Mouse (Mus musculus): Measurements from ENCODE around the gene Srrm2. TPM values are rescaled to one million over a fixed set of nuclear protein-coding genes. Genes with fewer than 3 reads are reported as not detected.

Gene Srrm2
- total RNA-seq, 2 experiments from 2014 or later: 671 to 678 TPM

DNA sequence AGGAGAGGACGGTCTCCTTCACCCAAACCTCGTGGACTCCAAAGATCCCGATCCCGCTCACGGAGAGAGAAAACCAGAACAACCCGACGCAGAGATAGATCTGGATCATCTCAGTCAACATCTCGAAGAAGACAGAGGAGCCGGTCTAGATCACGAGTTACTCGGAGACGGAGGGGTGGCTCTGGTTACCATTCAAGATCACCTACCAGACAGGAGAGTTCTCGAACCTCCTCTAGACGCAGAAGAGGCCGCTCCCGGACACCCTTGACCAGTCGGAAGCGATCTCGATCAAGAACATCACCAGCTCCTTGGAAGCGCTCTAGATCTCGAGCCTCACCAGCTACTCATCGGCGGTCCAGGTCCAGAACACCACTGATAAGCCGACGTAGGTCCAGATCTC, 28.9 kb downstream of the Srrm2 start:
- no peak for TF ChIP-seq CTCF (IDR thresholded peaks at IDR 0.05)
- no peak for DNase-seq (ENCODE audit: extremely low spot score in 1 of 2, low spot score in 2 of 2)
- H3K27ac ChIP-seq: no peak overlapping the region
- intact Hi-C loops (cut with DNase I): no loop called here
- H3K4me3 ChIP-seq: no peak overlapping the region

DNA sequence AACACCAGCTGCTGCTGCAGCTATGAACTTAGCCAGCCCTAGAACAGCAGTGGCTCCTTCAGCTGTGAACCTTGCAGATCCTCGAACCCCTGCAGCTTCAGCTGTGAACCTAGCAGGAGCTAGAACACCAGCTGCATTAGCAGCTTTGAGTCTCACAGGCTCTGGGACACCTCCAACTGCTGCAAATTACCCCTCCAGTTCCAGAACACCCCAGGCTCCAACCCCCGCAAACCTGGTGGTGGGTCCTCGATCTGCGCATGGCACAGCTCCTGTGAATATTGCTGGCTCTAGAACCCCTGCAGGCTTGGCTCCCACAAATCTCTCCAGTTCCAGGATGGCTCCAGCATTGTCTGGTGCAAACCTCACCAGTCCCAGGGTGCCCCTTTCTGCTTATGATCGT, 30.4 kb downstream of the Srrm2 start:
- TF ChIP-seq CTCF (IDR thresholded peaks at IDR 0.05): no peak
- DNase-seq (ENCODE audit: extremely low spot score in 1 of 2, low spot score in 2 of 2): no peak
- Histone ChIP-seq H3K4me3 (no peak overlapping the region), H3K27ac (no peak overlapping the region)
- intact Hi-C loops (cut with DNase I): no loop called here

DNA sequence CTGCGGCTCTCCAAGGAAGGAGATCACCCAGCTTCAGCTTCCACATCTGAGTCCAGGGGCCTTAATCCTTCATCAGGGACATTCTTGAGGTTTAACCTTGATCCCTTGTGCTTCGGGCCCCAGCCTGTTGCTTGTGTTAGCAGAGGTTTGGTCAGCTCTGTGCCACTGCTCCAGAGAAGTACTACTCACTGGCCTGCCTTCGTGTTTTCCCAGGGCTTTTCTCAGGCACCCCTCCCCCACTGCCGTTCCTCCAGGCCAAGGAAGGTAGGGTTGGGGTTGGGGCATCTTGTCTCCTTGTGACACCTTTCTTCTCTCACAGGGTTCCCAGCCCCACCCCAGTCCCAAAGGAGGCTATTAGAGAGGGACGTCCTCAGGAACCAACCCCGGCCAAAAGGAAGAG, 31.8 kb downstream of the Srrm2 start:
- Histone ChIP-seq H3K27ac (no peak overlapping the region), H3K4me3 (no peak overlapping the region)
- intact Hi-C loops (cut with DNase I): no loop called here
- no peak for DNase-seq (ENCODE audit: extremely low spot score in 1 of 2, low spot score in 2 of 2)
- TF ChIP-seq CTCF (IDR thresholded peaks at IDR 0.05): no peak

DNA sequence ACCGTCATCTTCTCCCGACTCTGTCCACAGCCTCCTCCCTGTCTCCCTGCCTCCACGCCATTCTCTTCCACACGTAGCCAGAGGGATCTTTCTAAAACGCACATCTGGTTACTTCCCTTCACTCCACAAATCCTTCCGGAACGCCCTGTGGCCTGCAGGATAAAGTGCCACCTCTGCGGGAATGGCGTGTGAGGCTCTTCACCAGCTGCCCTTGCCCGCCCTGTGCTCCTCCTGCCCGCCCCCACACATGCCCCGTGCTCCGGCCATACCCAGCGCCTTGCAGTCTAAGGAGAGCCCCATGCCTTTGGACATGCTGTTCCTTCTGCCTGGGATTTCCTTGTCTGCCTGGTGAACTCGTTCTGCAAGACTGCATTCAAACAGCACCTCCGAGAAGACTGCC, 32.7 kb downstream of the Srrm2 start:
- Histone ChIP-seq H3K27ac (no peak overlapping the region), H3K4me3 (no peak overlapping the region)
- DNase-seq (ENCODE audit: extremely low spot score in 1 of 2, low spot score in 2 of 2): no peak
- no peak for TF ChIP-seq CTCF (IDR thresholded peaks at IDR 0.05)
- intact Hi-C loops (cut with DNase I): no loop called here

DNA sequence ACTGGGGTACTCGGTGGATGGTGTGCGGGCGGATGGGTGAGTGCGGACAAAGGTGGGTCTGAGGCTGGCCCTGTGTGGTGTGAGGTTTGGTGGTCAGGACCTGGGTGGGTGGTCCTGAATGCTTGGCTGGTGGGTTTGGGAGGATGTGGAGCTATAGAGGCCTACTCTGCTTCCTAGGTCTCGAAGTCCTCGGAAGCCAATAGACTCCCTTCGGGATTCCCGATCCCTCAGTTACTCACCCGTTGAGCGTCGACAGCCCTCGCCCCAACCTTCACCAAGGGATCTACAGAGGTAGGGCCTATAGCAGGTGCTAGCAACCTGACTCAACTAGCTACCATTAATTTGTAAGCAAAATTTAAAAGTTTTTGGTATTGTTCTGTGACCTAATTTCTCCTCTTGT, 33.3 kb downstream of the Srrm2 start:
- no peak for TF ChIP-seq CTCF (IDR thresholded peaks at IDR 0.05)
- intact Hi-C loops (cut with DNase I): no loop called here
- no peak overlapping the region for H3K27ac ChIP-seq
- DNase-seq (ENCODE audit: extremely low spot score in 1 of 2, low spot score in 2 of 2): no peak
- no peak overlapping the region for H3K4me3 ChIP-seq

DNA sequence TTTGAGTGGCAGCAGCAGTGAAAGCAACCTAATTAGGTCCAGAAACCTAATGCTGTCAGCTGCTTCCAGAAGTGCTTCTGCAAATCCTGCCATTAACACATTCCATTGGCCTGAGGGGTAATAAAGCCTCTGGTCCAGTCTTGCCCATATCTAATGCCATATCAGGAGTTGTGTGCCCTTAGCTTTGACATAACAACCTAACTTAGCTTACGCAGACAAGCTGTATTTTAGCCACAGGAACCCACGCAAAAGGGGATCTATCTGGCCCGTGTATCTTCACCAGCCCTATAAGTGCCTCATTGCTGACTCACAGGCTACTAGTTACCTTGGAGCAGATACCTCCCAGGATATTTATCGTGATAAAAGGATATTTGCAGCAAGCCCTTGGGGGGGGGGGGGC, 35.3 kb downstream of the Srrm2 start:
- no peak for TF ChIP-seq CTCF (IDR thresholded peaks at IDR 0.05)
- DNase-seq (ENCODE audit: extremely low spot score in 1 of 2, low spot score in 2 of 2): no peak
- Histone ChIP-seq H3K4me3 (no peak overlapping the region), H3K27ac (no peak overlapping the region)
- intact Hi-C loops (cut with DNase I): no loop called here

DNA sequence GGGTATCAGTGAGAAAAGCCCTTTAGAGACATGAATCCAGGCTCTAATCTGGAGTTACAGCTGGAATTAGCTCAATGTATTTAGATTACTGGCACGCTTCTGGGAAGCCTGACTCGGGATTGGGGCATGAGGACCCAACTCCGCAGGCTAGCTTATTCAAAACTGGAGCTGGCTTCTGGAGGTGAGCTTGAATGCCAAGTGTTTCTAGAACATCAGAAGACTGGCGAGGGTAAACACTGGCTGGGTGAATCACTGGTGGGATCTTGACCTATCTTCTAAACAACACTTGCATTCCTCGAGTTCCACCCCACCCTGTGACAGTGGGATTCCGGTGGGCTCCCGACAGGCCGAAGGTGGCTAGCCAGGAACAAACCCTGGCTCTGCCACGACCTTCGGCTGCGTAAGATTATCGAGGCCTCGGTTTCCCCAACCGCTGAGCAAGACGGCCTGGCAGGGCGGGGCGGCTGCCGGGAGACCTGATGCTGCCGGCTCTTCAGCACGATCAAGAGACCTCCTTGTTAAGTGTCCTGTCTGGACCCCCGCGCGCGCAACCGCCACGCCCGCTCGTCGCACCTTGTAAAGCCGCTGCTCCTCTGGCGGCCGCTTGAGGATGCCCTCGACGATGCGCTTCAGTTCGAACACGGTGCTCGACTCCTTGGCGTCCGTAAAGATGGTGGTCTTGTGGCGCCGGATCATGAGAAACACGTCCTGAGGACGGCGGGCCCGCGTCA, 38.1 kb downstream of the Srrm2 start:
- Histone ChIP-seq H3K27ac (peak overlapping the region; percentile 89), H3K4me3 (peak overlapping the region; percentile 90)
- peak; percentile 54 to 65 for DNase-seq (ENCODE audit: extremely low spot score in 1 of 2, low spot score in 2 of 2)
- TF ChIP-seq CTCF (IDR thresholded peaks at IDR 0.05): peak; percentile 19
- intact Hi-C loops (cut with DNase I): loop anchor here (1.0 to 2.0 kb wide), 2 partner anchors 25 to 58 kb away; partner anchors contain the start of gene Flywch1

DNA sequence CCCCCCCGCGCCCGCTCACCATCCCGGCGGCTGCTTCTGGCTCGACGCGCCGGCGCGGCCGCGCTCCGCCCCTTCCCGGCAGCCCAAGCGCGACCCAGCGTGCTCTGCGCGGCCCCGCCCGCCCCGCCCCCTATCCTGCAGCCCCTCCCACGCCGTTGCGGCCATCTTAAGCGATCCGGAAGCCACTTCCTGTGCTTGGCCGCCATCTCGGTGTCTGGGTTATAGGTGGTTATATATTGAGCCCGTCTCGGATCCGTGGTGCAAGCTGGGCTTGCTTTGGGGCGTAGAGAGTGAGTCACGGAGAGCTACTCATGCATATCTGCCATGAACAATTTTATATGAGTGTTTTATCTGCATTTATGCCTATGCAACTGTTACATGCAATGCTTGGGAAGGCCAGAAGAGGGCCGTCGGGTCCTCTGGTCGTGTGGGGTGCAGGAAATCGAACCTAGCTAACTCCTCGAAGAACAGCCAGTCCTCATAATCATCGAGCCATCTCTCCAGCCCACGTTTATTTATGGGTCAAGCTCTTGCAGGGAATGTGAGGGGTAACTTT, 38.8 kb downstream of the Srrm2 start, which contains the start of gene Elob:
Gene Elob, minus strand, starts transcription at position 73 of the 556 bp plus-strand sequence.
- H3K4me3 ChIP-seq: peak within 1 kb of the TSS; percentile 90
- peak within 1 kb of the TSS; percentile 96 for H3K27ac ChIP-seq
- TF ChIP-seq CTCF (IDR thresholded peaks at IDR 0.05): peak; percentile 82
- DNase-seq (ENCODE audit: extremely low spot score in 1 of 2, low spot score in 2 of 2): peak; percentile 83 to 84
- intact Hi-C loops (cut with DNase I): loop anchor here (2.0 kb wide), 1 partner anchor 58 kb away; the partner anchor contains the start of gene Flywch1

DNA sequence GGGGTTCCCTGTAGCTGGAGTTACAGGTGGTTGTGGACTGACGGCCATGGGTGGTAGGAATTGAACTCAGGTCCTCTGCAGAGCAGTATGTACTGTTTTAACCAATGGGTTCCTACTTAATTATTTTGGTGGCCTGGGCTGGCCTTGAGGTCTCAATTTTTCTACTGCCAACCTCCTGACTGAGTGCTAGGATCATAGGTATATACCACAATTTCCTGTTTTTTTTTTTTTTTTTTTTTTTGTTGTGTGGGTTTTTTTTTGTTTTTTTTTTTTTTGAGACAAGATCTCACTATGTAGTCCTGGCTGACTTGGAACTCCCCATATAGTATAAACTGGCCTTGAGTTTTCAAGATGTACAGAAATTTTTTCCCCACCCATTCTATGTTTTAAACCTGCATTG, 40.9 kb downstream of the Srrm2 start:
- H3K4me3 ChIP-seq: no peak overlapping the region
- DNase-seq (ENCODE audit: extremely low spot score in 1 of 2, low spot score in 2 of 2): no peak
- intact Hi-C loops (cut with DNase I): no loop called here
- H3K27ac ChIP-seq: no peak overlapping the region
- no peak for TF ChIP-seq CTCF (IDR thresholded peaks at IDR 0.05)

DNA sequence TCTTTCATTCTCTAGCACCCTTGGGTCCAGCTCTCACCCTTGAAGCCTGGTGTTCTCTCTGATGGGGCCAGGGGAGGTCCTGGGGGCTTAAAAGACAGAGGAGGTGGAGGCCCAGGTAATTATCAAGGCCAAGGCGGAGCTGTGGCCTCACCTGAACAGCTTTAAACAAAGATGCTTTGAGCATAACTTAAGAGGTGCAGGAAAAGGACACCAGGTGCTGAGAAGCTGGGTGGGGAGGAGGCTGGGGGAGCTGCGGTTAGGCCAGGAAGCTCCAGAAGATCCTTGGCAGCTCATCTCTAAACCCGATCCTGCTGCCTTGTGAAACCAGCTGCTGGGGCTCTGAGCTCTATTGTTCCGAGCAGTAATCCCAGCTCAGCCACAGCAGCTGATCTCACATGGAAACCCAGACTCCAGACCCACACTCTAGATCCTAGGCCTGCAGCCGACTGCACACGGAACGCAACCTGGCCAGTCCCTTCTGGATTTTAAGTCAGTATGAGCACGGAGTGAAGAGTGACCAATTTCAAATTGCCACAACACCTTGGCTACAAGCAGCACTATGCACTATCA, 45.8 kb downstream of the Srrm2 start, which contains the start of gene Prss33:
Gene Prss33, minus strand, starts transcription at position 51 of the 570 bp plus-strand sequence.
- no peak for TF ChIP-seq CTCF (IDR thresholded peaks at IDR 0.05)
- DNase-seq (ENCODE audit: extremely low spot score in 1 of 2, low spot score in 2 of 2): no peak
- H3K4me3 ChIP-seq: no peak within 1 kb of the TSS
- no peak within 1 kb of the TSS for H3K27ac ChIP-seq
- intact Hi-C loops (cut with DNase I): no loop called here

DNA sequence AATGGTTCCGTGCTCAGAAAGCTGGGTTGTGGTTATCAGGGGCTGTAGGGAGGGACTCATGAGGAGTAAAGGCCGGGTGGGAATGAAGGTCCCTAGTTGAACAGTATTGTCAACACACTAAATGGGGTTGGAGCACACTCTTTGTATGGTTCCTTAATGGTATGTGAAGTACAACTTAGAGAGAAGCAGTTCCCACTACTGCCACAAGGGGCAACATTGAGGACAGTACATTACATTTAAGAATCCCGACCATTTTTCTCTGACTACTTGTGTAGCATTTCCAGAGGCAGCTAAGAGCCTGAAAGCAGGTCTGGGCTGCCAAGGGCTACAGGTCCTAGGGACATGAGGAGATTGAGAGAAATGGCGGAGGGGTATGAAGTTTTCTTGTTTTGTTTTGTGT, 50.8 kb downstream of the Srrm2 start:
- TF ChIP-seq CTCF (IDR thresholded peaks at IDR 0.05): peak; percentile 88
- H3K4me3 ChIP-seq: no peak overlapping the region
- no peak overlapping the region for H3K27ac ChIP-seq
- intact Hi-C loops (cut with DNase I): loop anchor here (5.0 kb wide), 1 partner anchor 69 kb away; the partner anchor contains the start of gene Flywch1
- DNase-seq (ENCODE audit: extremely low spot score in 1 of 2, low spot score in 2 of 2): no peak

DNA sequence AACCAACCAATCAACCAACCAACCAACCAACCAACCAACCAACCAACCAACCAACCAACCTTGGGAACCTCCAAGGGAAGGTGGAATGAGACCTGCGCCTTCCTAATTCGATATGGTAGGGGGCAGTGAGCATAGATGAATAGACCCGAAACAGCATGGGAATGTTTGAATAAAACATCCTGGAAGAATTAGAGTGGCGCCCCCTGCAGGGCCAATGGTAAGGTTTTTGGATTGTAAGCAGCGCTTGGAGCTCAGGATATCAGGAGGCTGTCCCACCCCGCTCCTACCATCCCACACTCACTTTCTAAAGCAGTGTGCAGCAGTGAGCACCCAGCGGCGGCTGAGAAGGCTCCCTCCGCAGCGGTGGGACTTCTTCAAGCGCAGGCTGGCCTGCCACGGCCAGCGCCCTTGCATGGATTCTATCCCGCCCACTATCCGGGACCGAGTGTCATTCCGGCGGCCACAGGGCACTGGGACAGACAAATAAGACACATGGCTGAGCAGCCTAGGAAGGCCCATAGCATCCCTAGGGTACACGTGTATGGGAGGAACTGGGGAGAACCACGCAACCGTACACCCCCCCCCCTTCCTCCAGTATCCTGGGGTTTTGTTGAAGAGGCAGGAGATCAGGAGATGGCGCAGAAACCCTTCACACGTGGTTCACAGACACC, 52.9 kb downstream of the Srrm2 start:
- intact Hi-C loops (cut with DNase I): loop anchor here (5.0 kb wide), 1 partner anchor 71 kb away; the partner anchor contains the start of gene Flywch1
- Histone ChIP-seq H3K4me3 (no peak overlapping the region), H3K27ac (no peak overlapping the region)
- TF ChIP-seq CTCF (IDR thresholded peaks at IDR 0.05): peak; percentile 20
- no peak for DNase-seq (ENCODE audit: extremely low spot score in 1 of 2, low spot score in 2 of 2)
